Mouse (Mus musculus): Measurements from ENCODE around the gene Cd3eap.

Gene Cd3eap

DNA sequence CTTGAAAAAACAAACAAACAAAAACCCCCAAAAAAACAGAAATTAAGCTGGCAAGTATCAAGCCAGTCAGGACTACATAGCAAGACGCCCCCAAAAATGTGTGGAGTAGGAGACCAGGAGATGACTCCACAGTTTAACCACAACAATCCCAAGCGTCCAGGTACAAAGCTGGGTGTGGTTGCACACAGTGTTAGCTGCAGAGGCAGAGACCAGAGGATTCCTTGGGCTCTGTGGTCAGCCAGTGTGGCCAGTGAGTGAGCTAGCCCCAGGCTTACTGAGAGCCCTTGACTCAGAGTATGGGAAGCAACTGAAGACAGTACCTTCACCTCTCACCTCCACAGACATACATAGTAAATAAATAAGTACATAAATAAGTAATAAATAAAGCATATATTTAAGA is 27.4 kb downstream of the Cd3eap start:
- no peak for DNase-seq

DNA sequence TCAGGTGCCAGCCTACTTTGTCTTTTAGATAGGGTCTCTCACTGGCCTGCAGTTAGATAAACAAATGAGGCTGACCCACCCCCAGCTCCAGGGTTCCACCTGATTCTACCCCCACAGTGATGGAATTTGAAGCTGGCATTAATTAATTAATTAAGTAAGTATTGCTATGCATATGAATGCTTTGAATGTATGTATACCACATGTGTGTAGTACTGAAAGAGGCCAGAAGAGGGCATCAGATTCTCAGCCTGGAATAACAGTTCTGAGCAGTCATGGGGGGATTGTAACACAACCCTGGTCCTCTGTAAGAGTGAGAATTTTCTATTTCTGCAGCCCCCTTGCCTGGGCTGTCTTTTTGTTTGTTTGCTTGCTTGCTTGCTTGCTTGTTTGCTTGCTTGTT is 30.9 kb downstream of the Cd3eap start:
- no peak for DNase-seq

GRCm38 (mm10) chr7:19327782-19328181 is 31.5 kb downstream of the Cd3eap start:
- no peak for DNase-seq

GRCm38 (mm10) chr7:19327128-19327527 is 32.2 kb downstream of the Cd3eap start:
- DNase-seq = peak; percentile 94

DNA sequence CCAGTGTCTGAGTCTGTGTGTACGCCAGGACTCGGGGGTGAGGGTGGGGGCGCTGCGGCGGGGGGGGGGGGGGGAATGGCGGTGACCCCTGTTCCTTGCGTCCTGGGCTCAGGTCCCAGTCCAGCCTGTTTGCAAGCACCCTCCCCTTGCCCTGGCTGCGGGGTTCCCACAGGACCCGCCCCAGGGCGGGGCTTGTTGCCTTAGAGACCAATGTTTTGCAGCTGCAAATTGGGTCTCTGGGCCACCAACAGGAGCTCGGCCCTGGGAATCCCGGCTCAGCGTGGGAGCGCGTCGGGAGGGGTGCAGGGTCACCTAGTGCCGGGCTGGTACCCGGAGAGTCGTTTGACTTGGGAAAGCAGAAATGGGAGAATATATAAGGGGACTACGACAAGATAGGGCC is 32.9 kb downstream of the Cd3eap start:
- peak; percentile 95 for DNase-seq

DNA sequence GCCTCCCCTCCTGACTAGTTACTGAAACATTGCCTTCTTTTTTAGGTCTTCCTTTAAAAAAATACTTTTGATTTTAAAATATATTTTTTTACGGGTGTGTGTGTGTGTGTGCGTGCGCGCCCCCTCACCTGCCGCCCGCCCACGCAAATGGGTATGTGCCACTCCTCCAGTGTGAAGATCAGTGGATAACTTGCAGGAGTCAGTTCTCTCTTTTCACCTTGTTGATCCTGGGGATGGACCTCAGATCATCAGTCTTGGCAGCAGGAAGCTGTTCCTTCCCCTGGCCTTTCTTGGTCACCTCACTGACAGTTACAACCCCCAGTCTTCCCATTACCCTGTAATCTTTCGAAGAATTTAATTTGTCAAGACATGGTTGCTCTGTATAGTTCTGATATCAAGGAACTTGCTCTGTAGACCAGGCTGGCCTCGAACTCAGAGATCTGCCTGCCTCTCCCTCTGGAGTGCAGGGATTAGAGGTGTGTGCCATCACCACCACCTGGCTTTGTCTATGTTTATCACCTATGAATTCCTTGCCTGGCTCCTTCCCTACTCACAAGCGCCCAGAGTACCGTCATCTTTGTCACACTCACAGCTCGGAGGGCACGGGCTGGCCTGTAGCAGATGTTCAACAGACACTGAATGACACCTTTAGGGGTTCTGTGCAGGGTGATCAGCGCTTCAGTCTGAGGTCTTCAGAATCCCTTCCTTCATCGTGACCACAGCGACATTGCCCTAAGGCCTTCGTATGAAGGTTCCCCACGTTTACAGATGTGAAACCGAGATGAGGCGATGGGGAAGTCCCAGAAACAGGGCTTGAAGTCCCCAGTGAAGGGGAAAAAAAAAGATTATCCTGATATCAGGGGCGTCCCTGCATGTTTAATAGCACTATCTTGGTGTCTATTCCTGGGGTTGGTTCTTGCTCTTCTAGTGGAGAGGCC is 33.8 kb downstream of the Cd3eap start:
- DNase-seq = no peak

DNA sequence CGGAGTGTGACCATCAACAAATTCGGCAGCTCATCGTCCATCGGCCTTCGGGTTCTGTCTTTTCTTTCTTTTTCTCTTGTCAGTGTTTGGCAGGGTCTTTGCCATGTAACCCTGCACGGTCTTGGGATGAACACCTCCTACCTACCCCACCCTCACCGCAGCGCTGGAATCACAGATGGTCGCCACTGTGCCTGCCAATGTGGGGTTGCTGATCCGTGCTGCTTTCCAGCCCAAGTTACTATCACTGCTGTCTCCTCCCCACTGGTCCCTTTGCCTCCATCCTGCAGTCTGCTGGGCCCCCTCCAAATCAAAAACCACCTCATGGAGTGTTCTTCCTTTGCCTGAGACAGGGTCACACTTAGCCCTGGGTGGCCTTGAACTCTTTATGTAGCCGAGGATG is 35.1 kb downstream of the Cd3eap start:
- DNase-seq = no peak

- DNase-seq = no peak
These were observed 36.8 kb downstream of the Cd3eap start for GRCm38 (mm10) chr7:19322489-19322888.

- DNase-seq = no peak
These were observed 37.8 kb downstream of the Cd3eap start for GRCm38 (mm10) chr7:19321464-19321863.

GRCm38 (mm10) chr7:19320637-19321036 is 38.6 kb downstream of the Cd3eap start:
- DNase-seq = no peak

GRCm38 (mm10) chr7:19319906-19320305 is 39.4 kb downstream of the Cd3eap start:
- DNase-seq = peak; percentile 98

DNA sequence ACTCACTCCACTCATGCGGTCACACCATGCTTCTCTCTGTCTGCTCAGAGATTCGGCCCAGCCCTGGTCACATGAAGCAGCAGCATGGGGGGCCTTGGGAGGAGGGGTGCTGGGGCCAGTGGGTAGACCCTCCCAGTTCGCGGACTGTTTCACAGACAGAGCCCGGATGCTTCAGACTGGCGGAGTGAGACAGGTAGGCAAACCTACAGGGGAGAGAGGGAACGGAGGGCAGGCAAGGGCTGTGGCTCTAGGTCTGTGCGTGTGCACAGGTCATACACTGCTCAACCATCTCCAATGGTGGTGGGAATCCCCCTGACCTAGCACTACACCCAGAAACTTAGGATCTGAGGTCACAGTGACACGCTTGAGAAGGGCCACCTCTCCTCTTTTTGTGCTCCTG is 39.8 kb downstream of the Cd3eap start:
- no peak for DNase-seq

DNA sequence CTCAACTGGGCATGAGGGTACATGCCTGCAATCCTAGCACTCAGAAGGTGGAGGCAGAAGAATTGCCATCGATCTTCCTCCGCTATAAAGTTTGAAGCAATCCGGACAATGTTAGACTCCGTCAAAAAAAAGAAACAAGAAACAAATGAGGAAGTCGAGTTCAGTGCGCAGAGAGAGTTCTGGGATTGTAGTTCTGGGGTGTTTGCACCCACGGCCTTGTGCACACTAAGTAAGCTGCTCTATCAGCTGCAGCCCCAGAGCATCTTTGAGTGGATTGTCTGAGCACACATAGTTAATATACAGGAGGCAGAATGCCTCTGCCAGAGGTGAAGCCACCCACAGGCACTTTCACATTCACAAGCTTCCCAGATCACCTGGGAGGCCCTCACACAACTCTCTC is 40.6 kb downstream of the Cd3eap start:
- DNase-seq = no peak

- no peak for DNase-seq
These were observed 41.1 kb downstream of the Cd3eap start for GRCm38 (mm10) chr7:19318201-19318600.

DNA sequence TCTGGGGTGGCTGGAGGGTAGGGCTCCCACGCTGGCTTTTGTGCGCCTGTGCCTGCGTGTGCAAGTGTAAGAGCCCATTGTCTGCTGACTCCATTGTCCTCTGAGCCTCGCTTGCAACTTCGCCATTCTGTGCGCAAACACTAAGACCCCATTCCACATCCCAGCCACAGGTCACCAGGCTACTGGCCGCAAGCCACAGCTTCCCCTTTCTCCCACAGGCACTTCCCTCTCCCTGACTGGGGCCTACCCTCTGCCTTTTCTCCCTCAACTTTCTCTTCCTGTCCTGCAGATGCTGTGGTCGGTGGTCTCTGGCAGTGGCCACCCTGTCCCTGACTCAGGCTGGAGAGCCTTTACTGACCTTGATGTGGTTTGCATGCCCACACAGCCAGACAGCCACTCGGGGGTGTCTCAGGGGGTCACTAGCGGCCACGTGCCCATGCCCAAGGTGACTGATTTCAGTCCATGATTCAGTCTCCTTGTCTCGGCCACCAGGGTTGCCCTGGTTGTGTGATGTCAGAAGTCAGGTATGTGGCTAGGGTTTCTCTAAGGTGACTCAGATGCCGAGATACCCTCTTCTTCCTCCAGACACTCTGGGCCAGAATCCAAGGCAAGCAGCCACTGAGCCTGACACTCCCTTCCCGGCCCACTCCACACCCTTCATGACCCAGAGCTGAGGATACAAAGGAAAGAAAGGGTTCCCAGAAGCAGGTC is 42.7 kb downstream of the Cd3eap start:
- DNase-seq = no peak

- DNase-seq = no peak
These were observed 45.2 kb downstream of the Cd3eap start for GRCm38 (mm10) chr7:19314033-19314432.

GRCm38 (mm10) chr7:19311991-19312390 is 47.3 kb downstream of the Cd3eap start:
- DNase-seq = no peak

GRCm38 (mm10) chr7:19309884-19310641 is 49.2 kb downstream of the Cd3eap start, which contains the start of gene Fosb:
Fosb (minus strand) TSS chr7:19310051.
- DNase-seq = peak; percentile 97

DNA sequence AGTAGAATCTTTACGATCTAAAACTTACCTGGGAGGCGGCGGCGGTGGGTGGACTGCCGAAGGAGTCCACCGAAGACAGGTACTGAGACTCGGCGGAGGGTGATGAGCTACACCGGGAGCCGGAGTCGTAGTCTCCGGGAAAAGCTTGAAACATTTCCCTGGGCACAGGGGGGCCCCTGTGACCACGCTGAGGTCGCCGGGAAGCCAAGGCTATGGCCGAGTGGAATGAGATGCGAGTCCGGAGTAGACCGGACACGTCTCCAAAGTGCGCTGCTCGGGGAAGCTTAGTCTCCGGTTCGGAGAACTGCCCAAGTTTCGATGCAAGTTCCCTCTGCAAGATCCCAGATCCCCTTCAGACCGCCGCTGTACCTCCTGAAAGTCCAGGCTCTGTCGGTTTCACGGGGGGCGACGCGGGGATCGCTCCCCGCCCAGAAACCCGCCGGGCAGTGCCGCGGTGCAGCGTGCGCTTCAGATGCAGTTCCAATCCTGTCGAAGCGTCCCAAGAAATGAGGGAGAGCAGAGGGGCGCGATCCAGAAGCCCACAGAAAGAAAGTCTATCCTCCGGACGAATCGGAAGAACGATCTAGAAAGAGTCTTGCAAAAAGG is 49.9 kb downstream of the Cd3eap start:
- no peak for DNase-seq

DNA sequence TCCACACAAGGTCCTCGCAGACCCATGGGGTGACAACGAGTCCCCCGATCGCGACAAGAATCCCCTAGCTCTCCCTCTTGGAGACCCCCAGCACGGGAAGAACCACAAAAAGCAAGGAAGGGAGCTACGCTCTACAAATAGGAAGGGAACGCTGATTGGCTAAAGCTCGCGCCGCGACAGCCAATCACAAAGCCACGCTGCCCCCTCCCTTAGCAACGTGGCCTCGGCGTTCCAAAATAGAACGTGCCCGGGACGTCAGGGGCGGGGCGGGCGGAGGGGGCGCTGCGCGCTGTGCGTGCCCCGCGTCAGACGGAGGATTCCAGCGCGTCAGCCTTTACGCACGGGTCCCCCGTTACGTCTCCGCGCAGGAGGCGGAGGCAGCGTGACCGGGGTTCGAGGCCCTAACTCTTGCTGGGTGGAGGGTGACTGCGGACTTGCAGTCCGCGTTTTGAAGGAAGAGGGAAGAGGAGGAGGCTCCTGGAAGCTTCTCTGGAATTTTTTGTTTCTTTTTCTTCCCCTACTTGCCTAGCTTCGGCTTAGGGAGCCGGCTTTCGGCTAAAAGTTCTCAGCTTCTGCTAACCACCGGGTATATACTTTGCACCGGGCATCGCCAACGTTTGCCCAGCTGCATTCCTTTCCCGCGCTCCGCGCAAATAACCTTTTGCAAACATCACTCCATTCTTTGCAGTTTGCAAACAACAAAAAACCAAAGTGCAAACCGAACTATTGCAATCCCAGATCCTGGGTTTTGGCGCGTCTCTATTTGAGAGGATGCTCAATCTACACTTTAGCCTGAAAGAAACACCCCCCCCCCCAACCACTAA is 50.6 kb downstream of the Cd3eap start:
- peak; percentile 97 for DNase-seq

- DNase-seq = peak; percentile 86
These were observed 51.4 kb downstream of the Cd3eap start for GRCm38 (mm10) chr7:19307739-19308453.
